Mouse (Mus musculus): ENCODE measurements at regions not wholly inside any gene's neighbourhood (a gene's known extent, or its start where the extent isn't known, plus 50 kb on each side); places are given as distances from the start of the nearest gene placed in this dataset.

DNA sequence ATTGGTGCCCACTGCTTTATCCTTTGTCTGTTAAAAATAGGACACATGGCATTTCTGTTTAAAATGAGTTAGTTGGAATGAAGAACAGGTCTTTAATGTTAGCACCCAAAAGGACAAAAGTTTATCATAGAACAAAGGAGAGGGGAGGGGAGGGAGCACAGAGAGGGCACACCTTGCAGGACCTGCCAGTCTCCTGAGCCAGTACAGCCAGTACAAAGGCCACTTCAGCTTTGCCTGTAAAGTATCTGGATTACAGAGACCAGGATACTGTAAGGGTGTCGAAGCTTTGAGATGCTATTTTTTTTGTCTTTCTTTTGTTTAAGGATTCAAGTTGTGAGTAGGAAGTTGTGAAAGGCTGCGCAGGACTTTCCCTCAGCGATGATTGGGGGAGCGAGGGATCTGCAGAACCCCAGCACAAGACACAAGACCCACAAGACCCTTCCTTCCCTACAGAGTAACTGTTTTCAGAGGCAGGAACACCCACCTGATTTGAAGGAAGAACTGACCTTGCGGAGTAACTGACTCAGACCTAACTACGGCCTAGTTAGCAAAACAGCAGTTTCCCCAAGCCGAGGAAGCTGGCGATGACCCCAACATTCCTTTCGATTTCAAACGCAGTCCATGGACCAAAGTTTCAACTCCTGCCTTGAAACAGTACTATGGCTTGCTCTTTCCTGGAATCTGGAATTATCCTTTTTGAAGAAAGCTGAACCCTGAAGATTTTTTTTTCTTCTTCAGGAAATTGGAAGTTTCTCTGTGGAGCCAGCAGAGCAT lies 178.1 kb downstream of the Efnb2 start:
- no peak overlapping the region for H3K9ac ChIP-seq (replicated peaks)
- DNase-seq (ENCODE audit: low read depth in 3 of 3, low spot score in 3 of 3) (no peak), ATAC-seq (ENCODE audit: insufficient read depth) (no peak)
- no peaks in the 10 kb centered on the region for H3K9me3 ChIP-seq (ENCODE audit: control insufficient read depth, low read length)
- H3K4me2 ChIP-seq (ENCODE audit: low read depth), result no peak overlapping the region
- no peak for TF ChIP-seq CTCF (IDR thresholded peaks at IDR 0.05; ENCODE audit: low read depth)
- H3K4me3 ChIP-seq (ENCODE audit: insufficient read depth in 1 of 2, low read depth in 2 of 2, low read length in 2 of 2), result no peak overlapping the region
- no peaks in the 10 kb centered on the region for H3K36me3 ChIP-seq (replicated peaks; ENCODE audit: control insufficient read depth, insufficient read depth, low read depth)
- no peaks in the 10 kb centered on the region for H3K4me1 ChIP-seq (replicated peaks; ENCODE audit: control insufficient read depth in 2 of 2, insufficient read depth in 2 of 2, low read length in 1 of 2)
- no peaks in the 10 kb centered on the region for H3K27me3 ChIP-seq (ENCODE audit: control insufficient read depth, insufficient read depth, low read length)
- no peak overlapping the region for H3K27ac ChIP-seq
- 64% methylated on average over 10 of the region's 10 CpGs for WGBS (ENCODE audit: insufficient replicate concordance)

DNA sequence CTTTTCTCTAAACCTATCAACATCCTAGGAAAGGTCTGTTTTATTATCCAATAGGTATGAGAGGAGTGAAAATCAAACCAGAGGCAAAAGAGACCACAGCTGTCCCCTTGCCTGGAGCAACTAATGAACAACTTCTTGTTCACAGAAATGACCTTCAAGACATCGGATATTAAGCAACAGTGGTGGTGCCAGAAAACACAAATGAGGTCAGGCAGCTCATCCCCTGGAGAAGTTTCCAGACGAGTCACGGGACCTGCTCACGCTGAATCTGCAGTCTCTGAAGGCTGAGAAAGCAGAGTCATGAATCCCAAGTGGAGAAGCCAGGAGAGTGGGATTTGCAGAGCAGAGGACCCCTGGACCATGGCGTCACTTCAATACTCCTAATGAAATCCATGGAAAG lies 183.6 kb downstream of the Efnb2 start:
- no peak overlapping the region for H3K9ac ChIP-seq (replicated peaks)
- H3K9me3 ChIP-seq (ENCODE audit: control insufficient read depth, low read length), result no peaks in the 10 kb centered on the region
- DNase-seq (ENCODE audit: low read depth in 3 of 3, low spot score in 3 of 3) (no peak), ATAC-seq (ENCODE audit: insufficient read depth) (no peak)
- no peaks in the 10 kb centered on the region for H3K36me3 ChIP-seq (replicated peaks; ENCODE audit: control insufficient read depth, insufficient read depth, low read depth)
- H3K4me1 ChIP-seq (replicated peaks; ENCODE audit: control insufficient read depth in 2 of 2, insufficient read depth in 2 of 2, low read length in 1 of 2), result no peaks in the 10 kb centered on the region
- 55% methylated on average over 5 of the region's 5 CpGs for WGBS (ENCODE audit: insufficient replicate concordance)
- TF ChIP-seq CTCF (IDR thresholded peaks at IDR 0.05; ENCODE audit: low read depth) (no peak), EP300 (IDR thresholded peaks at IDR 0.05; ENCODE audit: low read depth) (no peak)
- H3K4me3 ChIP-seq (ENCODE audit: insufficient read depth in 1 of 2, low read depth in 2 of 2, low read length in 2 of 2), result no peak overlapping the region
- H3K27ac ChIP-seq, result no peak overlapping the region
- H3K4me2 ChIP-seq (ENCODE audit: low read depth), result no peak overlapping the region
- no peaks in the 10 kb centered on the region for H3K27me3 ChIP-seq (ENCODE audit: control insufficient read depth, insufficient read depth, low read length)

DNA sequence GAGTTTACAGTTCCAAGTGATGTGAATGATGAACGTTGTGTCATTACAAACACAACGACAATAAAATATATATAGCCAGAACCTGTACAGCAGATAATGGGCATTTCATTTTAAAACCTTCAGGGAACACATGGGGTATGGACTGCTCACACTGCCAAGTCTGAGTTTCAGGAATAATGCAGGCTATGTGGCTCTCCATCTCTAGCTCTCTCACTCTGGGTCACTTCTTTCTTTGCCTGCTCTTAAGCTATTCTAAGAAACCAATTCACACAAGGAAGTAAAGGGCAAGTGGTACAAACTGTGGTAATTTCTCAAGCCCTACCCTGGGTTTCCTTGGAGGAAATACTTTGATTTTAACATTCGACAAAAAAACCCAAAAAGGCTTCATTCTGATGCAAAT lies 192.5 kb downstream of the Efnb2 start:
- Histone ChIP-seq H3K4me3 (ENCODE audit: insufficient read depth in 1 of 2, low read depth in 2 of 2, low read length in 2 of 2) (no peak overlapping the region), H3K4me2 (ENCODE audit: low read depth) (no peak overlapping the region), H3K27me3 (ENCODE audit: control insufficient read depth, insufficient read depth, low read length) (no peaks in the 10 kb centered on the region), H3K27ac (no peak overlapping the region), H3K9me3 (ENCODE audit: control insufficient read depth, low read length) (no peaks in the 10 kb centered on the region), H3K4me1 (replicated peaks; ENCODE audit: control insufficient read depth in 2 of 2, insufficient read depth in 2 of 2, low read length in 1 of 2) (no peaks in the 10 kb centered on the region), H3K36me3 (replicated peaks; ENCODE audit: control insufficient read depth, insufficient read depth, low read depth) (no peaks in the 10 kb centered on the region), H3K9ac (replicated peaks) (no peak overlapping the region)
- 35% methylated on average over 3 of the region's 3 CpGs for WGBS (ENCODE audit: insufficient replicate concordance)
- ATAC-seq (ENCODE audit: insufficient read depth) (no peak), DNase-seq (ENCODE audit: low read depth in 3 of 3, low spot score in 3 of 3) (no peak)
- TF ChIP-seq CTCF (IDR thresholded peaks at IDR 0.05; ENCODE audit: low read depth) (no peak), EP300 (IDR thresholded peaks at IDR 0.05; ENCODE audit: low read depth) (no peak)

DNA sequence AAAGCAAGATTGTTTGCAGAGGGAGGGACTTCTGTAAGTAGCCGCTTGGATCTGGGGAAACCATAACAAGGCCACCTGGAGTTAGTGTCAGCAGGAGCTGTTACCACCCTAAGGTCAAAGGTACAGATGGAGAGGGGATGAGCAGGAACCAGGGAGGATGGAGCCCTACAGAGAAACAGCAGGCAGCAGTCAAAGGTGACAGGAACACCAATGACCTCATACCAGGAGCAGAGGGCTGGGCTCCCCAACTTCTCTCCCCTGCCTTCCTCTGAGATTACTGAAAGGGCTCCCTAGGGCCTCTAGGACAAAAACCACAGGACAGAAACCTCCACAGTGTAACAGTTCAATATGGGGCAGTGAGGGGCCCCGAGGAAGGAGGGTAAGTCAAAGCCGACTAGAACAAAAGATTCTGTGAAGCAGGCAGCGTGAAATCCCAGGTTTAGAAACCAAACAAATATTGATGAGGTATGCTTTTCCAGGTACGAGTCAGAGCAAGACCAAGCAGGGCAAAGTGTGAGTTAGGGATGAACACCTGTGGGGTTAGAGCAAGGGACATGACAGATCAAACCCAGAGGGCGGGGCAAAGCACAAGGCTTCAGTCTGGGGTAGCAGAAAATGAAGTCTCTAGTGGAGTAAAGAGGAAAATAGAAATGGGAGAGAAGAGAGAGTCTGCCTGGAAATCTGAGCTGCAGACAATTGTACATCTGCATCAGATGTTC lies 194.4 kb downstream of the Efnb2 start:
- H3K9me3 ChIP-seq (ENCODE audit: control insufficient read depth, low read length), result no peaks in the 10 kb centered on the region
- no peaks in the 10 kb centered on the region for H3K36me3 ChIP-seq (replicated peaks; ENCODE audit: control insufficient read depth, insufficient read depth, low read depth)
- H3K4me1 ChIP-seq (replicated peaks; ENCODE audit: control insufficient read depth in 2 of 2, insufficient read depth in 2 of 2, low read length in 1 of 2), result no peaks in the 10 kb centered on the region
- ATAC-seq (ENCODE audit: insufficient read depth), result no peak
- H3K9ac ChIP-seq (replicated peaks), result no peak overlapping the region
- H3K27me3 ChIP-seq (ENCODE audit: control insufficient read depth, insufficient read depth, low read length), result no peaks in the 10 kb centered on the region
- TF ChIP-seq EP300 (IDR thresholded peaks at IDR 0.05; ENCODE audit: low read depth) (no peak), CTCF (IDR thresholded peaks at IDR 0.05; ENCODE audit: low read depth) (no peak)
- no peak overlapping the region for H3K4me3 ChIP-seq (ENCODE audit: insufficient read depth in 1 of 2, low read depth in 2 of 2, low read length in 2 of 2)
- DNase-seq (ENCODE audit: low read depth in 3 of 3, low spot score in 3 of 3), result no peak
- no peak overlapping the region for H3K4me2 ChIP-seq (ENCODE audit: low read depth)
- no peak overlapping the region for H3K27ac ChIP-seq
- 23% methylated on average over 6 of the region's 6 CpGs for WGBS (ENCODE audit: insufficient replicate concordance)

DNA sequence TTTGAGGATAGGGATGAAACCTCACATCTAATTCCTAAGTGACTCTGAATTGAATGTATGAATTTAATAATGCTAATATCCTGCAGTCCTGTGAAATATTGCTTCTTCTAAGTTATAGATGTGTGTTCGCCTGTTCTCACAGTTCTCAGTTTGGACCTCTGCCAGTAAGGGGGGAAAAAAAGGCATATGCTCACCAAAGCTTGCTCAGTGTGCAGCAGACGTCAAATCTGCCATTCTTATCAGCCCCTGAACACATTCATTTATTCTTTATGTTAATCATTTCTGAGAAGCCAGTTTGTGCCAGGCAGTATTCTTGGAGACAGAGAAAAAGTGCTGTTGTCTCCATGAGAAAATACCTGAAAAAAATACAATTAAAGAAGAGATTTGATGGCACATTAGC lies 198.6 kb downstream of the Efnb2 start:
- 19% methylated on average over 2 of the region's 2 CpGs for WGBS (ENCODE audit: insufficient replicate concordance)
- Histone ChIP-seq H3K9ac (replicated peaks) (no peak overlapping the region), H3K27me3 (ENCODE audit: control insufficient read depth, insufficient read depth, low read length) (no peaks in the 10 kb centered on the region), H3K36me3 (replicated peaks; ENCODE audit: control insufficient read depth, insufficient read depth, low read depth) (no peaks in the 10 kb centered on the region), H3K9me3 (ENCODE audit: control insufficient read depth, low read length) (no peaks in the 10 kb centered on the region), H3K4me3 (ENCODE audit: insufficient read depth in 1 of 2, low read depth in 2 of 2, low read length in 2 of 2) (no peak overlapping the region), H3K27ac (no peak overlapping the region), H3K4me1 (replicated peaks; ENCODE audit: control insufficient read depth in 2 of 2, insufficient read depth in 2 of 2, low read length in 1 of 2) (no peaks in the 10 kb centered on the region), H3K4me2 (ENCODE audit: low read depth) (no peak overlapping the region)
- TF ChIP-seq EP300 (IDR thresholded peaks at IDR 0.05; ENCODE audit: low read depth) (no peak), CTCF (IDR thresholded peaks at IDR 0.05; ENCODE audit: low read depth) (no peak)
- ATAC-seq (ENCODE audit: insufficient read depth), result no peak
- no peak for DNase-seq (ENCODE audit: low read depth in 3 of 3, low spot score in 3 of 3)

Data from liver, embryonic 14.5 days (tissue).